Mouse (Mus musculus) CD8-positive naive resting alpha-beta T cell, adult 2 months (primary cell): Measurements from ENCODE around the gene Cyren.

Experiments
- DNase-seq, 2 experiments: peaks; one replicate each; pipeline ENCODE4 v3.0.0; 2022; ENCODE audit warnings: low read depth in 2 of 2, low spot score in 2 of 2

The Cyren gene

DNA sequence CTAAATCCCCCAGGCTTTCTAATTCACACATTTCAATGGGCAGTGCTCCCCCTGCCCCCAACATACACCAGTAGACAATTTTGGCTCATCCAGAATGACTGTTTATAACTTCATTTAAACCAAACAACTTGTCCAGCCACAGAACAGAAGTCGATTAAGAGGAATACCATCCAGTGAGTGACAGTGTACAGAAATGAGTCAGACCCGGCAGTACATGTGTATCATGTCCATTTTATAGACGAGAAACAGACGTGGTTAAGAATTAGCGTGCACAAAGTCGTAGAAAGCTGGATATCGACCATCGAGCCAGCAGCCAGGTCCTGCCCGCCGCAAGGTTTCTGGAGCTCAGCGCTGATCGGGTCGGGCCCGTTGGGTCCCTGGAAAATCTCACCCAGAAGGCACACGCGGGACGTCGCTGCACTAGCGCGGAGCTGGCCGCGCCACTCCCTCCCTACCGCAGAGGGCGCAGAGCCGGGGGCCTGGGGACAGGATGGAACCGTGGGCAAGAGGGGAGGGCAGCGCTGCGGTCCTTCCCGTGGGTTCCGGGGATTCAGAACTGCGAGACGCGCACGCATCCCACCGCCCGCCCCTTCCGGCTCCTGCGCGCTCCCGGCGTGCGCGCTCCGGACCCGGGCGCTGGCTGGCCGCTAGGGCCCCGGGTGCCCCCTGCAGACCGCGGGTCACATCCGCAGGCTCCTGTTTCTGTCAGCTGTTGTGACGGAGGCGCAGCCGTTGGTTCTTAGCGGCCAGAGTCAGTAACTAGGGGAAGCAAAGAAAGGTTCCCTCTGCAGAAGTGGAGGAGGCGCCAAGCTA is at the start of gene Cyren:
Gene Cyren (minus strand): TSS at position 552 of the 813 bp plus-strand sequence.
- DNase-seq, result peak; percentile 89 to 91

- DNase-seq, result no peak
Observed at GRCm38 (mm10) chr6:34927594-34927993, 49.7 kb upstream of the Cyren start.

DNA sequence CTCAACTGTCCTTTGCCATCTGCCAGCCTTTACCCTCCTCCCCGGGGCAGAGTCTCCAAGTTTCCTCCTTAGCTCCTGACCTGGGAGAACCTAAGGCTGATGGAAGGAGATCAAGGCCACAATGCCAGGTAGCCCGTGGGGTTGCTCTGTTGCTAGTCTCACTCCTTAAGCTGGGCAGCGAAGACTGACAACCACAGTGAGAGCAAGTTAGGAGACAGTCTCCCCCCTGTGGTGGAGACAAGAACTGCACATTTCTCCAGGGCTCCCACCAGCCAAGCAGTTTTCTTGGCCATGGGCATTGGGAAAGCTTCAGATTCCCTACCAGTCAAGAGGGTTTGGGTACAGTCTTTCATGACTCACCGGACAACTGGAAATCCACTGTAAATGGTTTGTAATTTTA is 49.3 kb upstream of the Cyren start:
- peak; percentile 53 to 60 for DNase-seq

- DNase-seq, result no peak
Observed at GRCm38 (mm10) chr6:34921941-34922340, 44.1 kb upstream of the Cyren start.

GRCm38 (mm10) chr6:34920631-34921030 is 42.8 kb upstream of the Cyren start:
- DNase-seq, result no peak

DNA sequence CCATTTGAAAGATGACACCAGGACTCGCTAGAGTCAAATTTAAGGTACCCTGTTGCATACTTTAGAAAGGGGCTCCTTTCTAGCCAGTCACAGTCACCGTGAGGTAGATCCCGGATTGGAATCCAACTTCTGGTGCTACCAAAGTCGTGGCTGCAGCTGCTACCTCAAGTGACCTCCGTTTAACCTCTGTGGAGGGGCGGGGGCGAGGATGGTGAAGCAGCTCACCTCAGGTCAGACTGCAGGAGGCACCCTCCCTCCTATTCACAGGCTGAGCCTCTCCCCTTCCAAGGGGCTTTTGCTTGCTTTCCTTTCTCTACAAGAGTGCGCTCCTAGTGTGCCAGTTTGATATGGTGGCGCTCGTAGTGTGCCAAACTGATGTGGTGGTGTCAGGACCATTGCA is 42.1 kb upstream of the Cyren start, which contains the start of gene Stra8:
Gene Stra8 (plus strand): TSS at position 208 of the 400 bp plus-strand sequence.
- DNase-seq, result no peak

- DNase-seq, result no peak
Observed at GRCm38 (mm10) chr6:34919146-34919545, 41.3 kb upstream of the Cyren start.

DNA sequence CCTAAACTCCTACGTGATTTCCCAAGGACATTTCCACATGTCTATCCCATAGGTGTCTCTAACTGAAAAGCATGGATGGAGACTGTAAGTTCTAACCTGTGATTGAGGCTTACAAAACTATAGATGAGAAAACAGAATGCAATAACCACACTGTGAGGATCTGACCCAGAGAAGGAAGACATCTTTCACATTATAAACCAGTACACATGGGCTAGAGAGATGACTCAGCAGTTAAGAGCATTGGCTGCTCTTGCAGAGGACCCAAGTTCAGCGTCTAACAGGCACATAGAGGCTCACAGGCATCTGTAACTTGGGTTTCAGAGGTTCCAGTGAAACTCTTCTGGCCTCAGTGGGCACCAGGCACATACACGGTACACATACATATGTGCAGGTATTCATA is 36.6 kb upstream of the Cyren start:
- no peak for DNase-seq

- no peak for DNase-seq
Observed at GRCm38 (mm10) chr6:34913341-34914040, 35.6 kb upstream of the Cyren start.

- peak; percentile 89 to 93 for DNase-seq
Observed at GRCm38 (mm10) chr6:34910371-34911219, 32.7 kb upstream of the Cyren start, which contains the start of gene Wdr91. Gene Wdr91 (minus strand): TSS chr6:34910876.

DNA sequence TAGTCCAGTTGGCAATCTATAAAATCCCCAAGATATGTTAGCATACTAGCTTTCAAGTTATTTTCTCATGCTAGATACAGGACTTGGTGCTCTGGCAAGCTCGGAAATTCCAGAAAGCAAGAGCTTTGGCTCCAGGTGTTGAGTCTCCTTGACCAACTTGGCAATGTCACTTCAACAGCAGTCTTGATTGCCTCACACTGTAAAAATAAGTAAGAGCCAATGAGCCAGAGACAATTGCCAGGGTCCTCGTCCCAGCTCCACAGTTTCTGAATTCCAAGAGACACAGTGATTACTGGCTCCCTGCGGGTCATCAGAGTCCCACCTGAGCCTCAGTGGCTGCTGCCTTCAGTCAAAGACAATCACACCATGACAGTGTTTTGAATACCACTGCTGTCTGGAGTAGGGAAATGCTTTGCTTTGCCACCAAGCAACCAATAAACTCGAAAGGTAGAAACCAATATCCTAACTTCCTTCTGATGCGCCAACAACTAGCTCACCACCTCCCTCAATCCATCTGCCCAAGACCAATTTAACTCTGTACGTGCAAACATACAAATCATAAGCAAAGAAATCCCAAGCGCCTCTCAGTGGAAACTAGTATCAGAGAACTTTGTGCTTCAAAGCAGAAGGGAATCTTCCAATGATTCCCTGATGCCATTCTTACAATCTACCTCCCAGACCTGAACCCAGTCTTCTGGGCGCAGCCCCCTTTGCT is 31.9 kb upstream of the Cyren start:
- no peak for DNase-seq

DNA sequence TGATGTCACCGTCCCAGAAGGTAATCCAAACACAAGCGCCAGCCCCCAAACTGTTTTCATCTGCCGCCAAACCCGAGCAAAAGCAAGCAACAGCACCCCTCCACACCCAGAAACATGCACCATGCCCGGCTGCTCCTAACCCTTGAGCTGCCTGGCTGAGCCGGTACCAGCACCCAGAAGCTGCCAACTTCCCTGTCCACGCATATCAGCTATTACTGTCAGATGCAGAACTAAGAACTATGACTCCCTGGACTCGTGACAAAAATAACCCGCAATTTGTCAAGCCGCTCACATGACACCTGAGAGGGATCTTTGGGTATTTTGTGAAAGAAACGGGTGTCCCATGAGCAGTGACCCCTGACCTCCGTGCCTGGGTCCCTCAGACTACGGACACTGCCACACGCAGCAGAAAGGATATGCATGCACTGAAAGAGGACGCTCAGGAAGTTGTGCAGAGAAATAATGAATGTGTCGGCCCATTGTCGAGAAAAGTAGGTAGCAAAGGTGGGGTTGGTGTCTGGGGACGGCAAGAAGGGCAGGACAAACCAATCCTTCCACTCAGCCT is 29.9 kb upstream of the Cyren start:
- no peak for DNase-seq

GRCm38 (mm10) chr6:34907121-34907614 is 29.3 kb upstream of the Cyren start:
- DNase-seq, result no peak

DNA sequence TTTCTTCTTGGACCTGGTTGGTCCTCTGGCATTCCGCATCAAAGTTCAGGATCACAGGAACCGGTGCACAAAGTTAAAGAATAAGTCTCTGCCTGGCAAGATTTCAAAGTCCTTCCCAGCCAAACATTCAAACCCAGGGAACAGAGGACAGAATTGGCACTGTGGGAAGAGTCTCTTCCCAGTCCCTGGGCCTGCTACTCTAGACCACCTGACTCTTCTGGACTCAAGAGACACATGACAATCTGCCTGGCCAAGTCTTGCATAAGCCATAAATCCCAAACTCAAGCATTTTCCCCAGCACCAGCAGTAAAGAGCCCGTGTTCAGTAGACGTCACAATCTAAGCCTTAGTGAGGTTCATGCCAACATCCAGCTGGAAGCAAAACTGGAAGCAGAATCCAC is 28.8 kb upstream of the Cyren start:
- no peak for DNase-seq

DNA sequence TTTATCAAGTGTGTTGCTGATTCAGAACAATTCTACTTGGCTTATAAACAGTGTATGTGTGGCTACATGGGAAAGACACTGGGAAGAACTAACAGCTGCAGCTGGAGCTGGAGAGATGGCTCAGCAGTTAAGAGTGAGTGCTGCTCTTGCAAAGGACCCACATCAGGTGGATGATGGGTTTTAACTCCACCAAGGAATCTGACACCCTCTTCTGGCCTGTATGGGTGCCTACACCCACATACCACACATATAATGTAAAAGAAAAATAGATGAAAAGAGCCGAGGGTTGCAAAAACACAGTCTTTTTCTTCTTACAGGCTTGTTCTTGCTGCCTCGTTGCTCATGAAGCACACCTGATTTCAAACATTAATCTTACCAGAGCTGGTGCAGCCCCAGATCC is 28.3 kb upstream of the Cyren start:
- no peak for DNase-seq

GRCm38 (mm10) chr6:34904361-34904760 is 26.5 kb upstream of the Cyren start:
- DNase-seq, result no peak

- no peak for DNase-seq
Observed at GRCm38 (mm10) chr6:34903851-34904250, 26.0 kb upstream of the Cyren start.

GRCm38 (mm10) chr6:34903441-34903840 is 25.6 kb upstream of the Cyren start:
- DNase-seq, result no peak

DNA sequence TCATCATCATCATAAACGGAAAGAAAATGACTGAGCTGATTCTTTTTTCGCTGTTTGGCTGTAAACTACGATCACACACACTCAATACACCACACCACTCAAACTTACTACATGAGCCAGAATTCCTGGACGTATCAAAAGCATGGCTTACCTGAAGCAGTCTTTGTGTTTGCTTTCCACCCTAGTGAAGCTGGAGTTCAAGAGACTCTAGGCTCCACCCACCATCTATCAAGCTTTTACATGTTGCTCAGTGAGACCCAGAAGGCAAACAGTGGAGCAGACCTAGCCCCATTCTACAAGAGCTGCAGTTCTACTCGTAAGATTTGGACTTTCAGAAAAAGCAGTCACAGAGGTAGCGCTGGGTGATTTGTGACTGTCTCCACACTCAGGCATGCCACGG is 24.7 kb upstream of the Cyren start:
- DNase-seq, result no peak

DNA sequence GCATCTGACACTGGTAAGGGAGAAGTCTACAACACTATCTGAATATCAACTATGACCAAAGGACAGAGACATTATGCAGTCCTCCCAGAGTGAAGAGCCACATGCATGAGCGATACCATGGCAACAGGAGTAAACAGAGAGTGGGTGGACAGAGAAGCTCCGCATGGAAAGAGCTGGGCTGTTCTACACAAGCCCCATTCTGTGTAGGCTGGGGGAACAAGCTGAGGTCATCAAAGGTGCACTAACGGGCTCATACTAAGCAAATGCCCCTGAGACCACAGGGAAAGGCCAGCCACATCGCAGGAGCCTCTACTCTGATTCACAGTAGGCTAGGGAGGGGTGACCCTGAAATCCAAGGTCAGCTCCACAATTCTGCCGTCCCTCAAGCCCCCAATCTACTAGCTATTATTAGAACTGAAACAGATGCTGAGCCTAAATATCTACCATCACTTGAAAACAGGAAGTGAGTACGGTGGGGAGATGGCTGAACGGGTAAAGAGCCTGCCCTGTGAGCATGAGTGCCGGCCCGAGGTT is 24.1 kb upstream of the Cyren start:
- no peak for DNase-seq
